ENCODE assay signal across 8 mouse cellular contexts in genomic region chr15:96642436-96643405, GRCm38 (mm10). TPM values are rescaled to one million over a fixed set of nuclear protein-coding genes. Genes with fewer than 3 reads are reported as not detected.
DNase-seq lines count a peak whose midpoint lies in the region; ATAC-seq and TF ChIP-seq lines count a peak whose summit lies in the region.

Gene Slc38a1 (minus strand): TSS chr15:96642913.

- H3K4me1 ChIP-seq in limb, embryonic 12.5 days (replicated peaks) = peaks cover 25% of the 10 kb centered on the region
- H3K4me1 ChIP-seq in midbrain, embryonic 13.5 days (replicated peaks) = peaks cover 32% of the 10 kb centered on the region
- peaks cover 10% of the 10 kb centered on the region; the same call in 1 of the 2 replicates for H3K4me1 ChIP-seq in spleen, adult 2 months (ENCODE audit: control insufficient read depth, insufficient read depth, insufficient read length)

- peak; percentile 11 for DNase-seq in kidney, adult 18-20 months
- no peak for DNase-seq in kidney, adult 9 months
- DNase-seq in cerebellum, adult 9-10 months = peak; percentile 65
- peak; percentile 40 to 62 for DNase-seq in frontal cortex, postnatal 10 days (ENCODE audit: low spot score in 2 of 2)
- peak; percentile 85 for DNase-seq in induced T-regulatory cell, adult 2 months (ENCODE audit: low read depth)
- peak in 1 of 2 experiments; percentile 73 for DNase-seq in spleen, adult 2 months (ENCODE audit: low read depth in 1 of 2, low spot score in 2 of 2)

- H3K4me2 ChIP-seq in limb, embryonic 12.5 days = peak within 1 kb of the TSS; percentile 81
- H3K4me2 ChIP-seq in midbrain, embryonic 13.5 days (replicated peaks) = peak within 1 kb of the TSS; percentile 86

- peak within 1 kb of the TSS; percentile 98 for H3K9ac ChIP-seq in limb, embryonic 12.5 days (replicated peaks)
- H3K9ac ChIP-seq in midbrain, embryonic 13.5 days (replicated peaks) = peak within 1 kb of the TSS; percentile 99

- 0% methylated on average over 67 of the region's 70 CpGs for WGBS in limb, embryonic 12.5 days
- under 1% methylated on average over 65 of the region's 70 CpGs for WGBS in midbrain, embryonic 13.5 days
- under 1% methylated on average over 67 of the region's 70 CpGs for whole genome bisulfite sequencing in spleen, adult 2 months

- no peaks in the 10 kb centered on the region for H3K9me3 ChIP-seq in limb, embryonic 12.5 days
- no peaks in the 10 kb centered on the region for H3K9me3 ChIP-seq in midbrain, embryonic 13.5 days

- no peak for TF ChIP-seq CTCF in spleen, adult 2 months (IDR thresholded peaks at IDR 0.05; ENCODE audit: extremely low read depth, insufficient read depth, insufficient read length, insufficient replicate concordance)

- ATAC-seq in limb, embryonic 12.5 days (ENCODE audit: insufficient number of reproducible peaks, insufficient read depth, low FRiP score, low TSS enrichment, low read depth) = peak; percentile 77
- ATAC-seq in midbrain, embryonic 13.5 days = peak; percentile 83

- no peaks in the 10 kb centered on the region for H3K27me3 ChIP-seq in limb, embryonic 12.5 days
- H3K27me3 ChIP-seq in midbrain, embryonic 13.5 days = no peaks in the 10 kb centered on the region
- H3K27me3 ChIP-seq in spleen, adult 2 months (ENCODE audit: control insufficient read depth, insufficient read depth, low read length) = no peaks in the 10 kb centered on the region

- peak within 1 kb of the TSS; percentile 86 for H3K4me3 ChIP-seq in limb, embryonic 12.5 days (replicated peaks)
- peak within 1 kb of the TSS; percentile 88 for H3K4me3 ChIP-seq in midbrain, embryonic 13.5 days (replicated peaks)
- H3K4me3 ChIP-seq in spleen, adult 2 months (ENCODE audit: extremely low read depth, insufficient read depth, insufficient read length) = peak within 1 kb of the TSS; percentile 75

- peak within 1 kb of the TSS; percentile 99 for H3K27ac ChIP-seq in limb, embryonic 12.5 days
- peak within 1 kb of the TSS; percentile 100 for H3K27ac ChIP-seq in midbrain, embryonic 13.5 days
- peak within 1 kb of the TSS; percentile 97 for H3K27ac ChIP-seq in spleen, adult 2 months (ENCODE audit: insufficient read depth, low read length)

- TF ChIP-seq POLR2A in spleen, adult 2 months (IDR thresholded peaks at IDR 0.05; ENCODE audit: low read depth, low read length) = peak; percentile 63

- H3K36me3 ChIP-seq in limb, embryonic 12.5 days = peaks cover 14% of the 10 kb centered on the region
- H3K36me3 ChIP-seq in midbrain, embryonic 13.5 days = peaks cover 11% of the 10 kb centered on the region
- H3K36me3 ChIP-seq in spleen, adult 2 months (ENCODE audit: control insufficient read depth, insufficient read depth, low read length) = no peaks in the 10 kb centered on the region

RNA-seq across cellular contexts. Expression of gene Slc38a1, which starts in this region (rescaled TPM):
- 121 and 152 TPM in 2 replicates for polyA plus RNA-seq in limb, embryonic 12.5 days (2016; fragmentation: Nextera tagmentation; extraction: Ambion mirVana)
- polyA plus RNA-seq in midbrain, embryonic 13.5 days (2015; fragmentation: Nextera tagmentation; extraction: Ambion mirVana) = 156 and 159 TPM in 2 replicates
- 44.4 and 61.5 TPM in 2 replicates for polyA plus RNA-seq in spleen, adult 2 months (2012; rRNA removed)
